ENCODE assay signal across 11 mouse cellular contexts in the genomic region with DNA sequence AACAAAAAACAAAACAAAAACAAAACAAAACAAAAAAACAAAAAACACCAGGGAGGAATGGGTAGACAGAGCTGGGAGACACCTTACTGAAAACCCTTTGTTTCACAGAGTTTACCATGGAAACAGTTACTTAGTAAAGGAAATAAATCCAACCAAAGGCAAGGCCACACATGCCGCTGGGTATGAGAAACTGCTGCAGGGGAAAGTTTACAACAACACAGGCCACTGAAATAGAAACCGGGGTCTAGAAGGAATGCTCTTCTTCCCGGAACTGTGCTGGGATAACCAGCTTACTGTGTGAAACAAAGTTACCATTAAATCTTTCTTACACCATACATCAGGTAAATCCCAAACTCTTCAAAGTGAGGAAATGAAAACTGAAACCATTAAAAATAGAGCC. TPM values are rescaled to one million over a fixed set of nuclear protein-coding genes. Genes with fewer than 3 reads are reported as not detected.
DNase-seq lines count a peak whose midpoint lies in the region; ATAC-seq and TF ChIP-seq lines count a peak whose summit lies in the region.
"Had no signal": no experiment of that assay in that cellular context is flagged by ENCODE, and none has a peak within 500 bp of the region (broad histone marks: within the 10 kb centered on the region; RNA-seq: fewer than 3 reads in every experiment).

No protein-coding gene starts in this region.

- no peak for DNase-seq in gastrocnemius, adult 2 months
- no peak for DNase-seq in gastrocnemius, postnatal 14 days
- no peak for DNase-seq in kidney, adult 18-20 months
- peak; percentile 55 for DNase-seq in Muller cell, postnatal 12 days (ENCODE audit: inconsistent ontology term)
- no peak for DNase-seq in limb, embryonic 11.5 days (ENCODE audit: low spot score)
- no peak for DNase-seq in left cerebral cortex, adult 8-10 months (ENCODE audit: low spot score in 2 of 2)
- DNase-seq in left cerebral cortex, postnatal 4 days: no peak
- DNase-seq: cerebellum, postnatal 36 days had no signal

- ATAC-seq in kidney, embryonic 15.5 days (replicated peaks; ENCODE audit: low FRiP score): no peak
- ATAC-seq in limb, embryonic 11.5 days (ENCODE audit: insufficient number of reproducible peaks, low FRiP score, low TSS enrichment, low read depth): no peak
- ATAC-seq: forebrain, embryonic 13.5 days had no signal

- intact Hi-C loops in gastrocnemius, adult 2 months (cut with DNase I): loop anchor here (2.0 kb wide), 1 partner anchor 37 kb away; no protein-coding TSS in a partner anchor
- intact Hi-C loops in gastrocnemius, postnatal 14 days (cut with DNase I; ENCODE audit: low total_unique reads): no loop called here
- intact Hi-C loops in left cerebral cortex, postnatal 4 days (cut with DNase I): no loop called here

- 3% methylated on average over 3 of the region's 3 CpGs for WGBS in kidney, embryonic 15.5 days
- 56% methylated on average over 3 of the region's 3 CpGs for WGBS in limb, embryonic 11.5 days

- no peaks in the 10 kb centered on the region for H3K27me3 ChIP-seq in kidney, embryonic 15.5 days
- no peaks in the 10 kb centered on the region for H3K27me3 ChIP-seq in limb, embryonic 11.5 days (ENCODE audit: control insufficient read depth, insufficient read depth, low read length)
- H3K27me3 ChIP-seq: forebrain, embryonic 13.5 days had no signal

- H3K4me3 ChIP-seq in gastrocnemius, adult 2 months: peak overlapping the region; percentile 26; the same call in 1 of the 2 replicates
- H3K4me3 ChIP-seq in kidney, embryonic 15.5 days (replicated peaks): no peak overlapping the region
- no peak overlapping the region for H3K4me3 ChIP-seq in limb, embryonic 11.5 days (ENCODE audit: low read depth, low read length)
- H3K4me3 ChIP-seq: forebrain, embryonic 13.5 days had no signal

- H3K27ac ChIP-seq in gastrocnemius, adult 2 months: peak overlapping the region; percentile 94
- H3K27ac ChIP-seq in kidney, embryonic 15.5 days: peak overlapping the region; percentile 83
- 0 out of 2 replicates have a peak overlapping the region, but pooled peaks have one; percentile 5 for H3K27ac ChIP-seq in limb, embryonic 11.5 days (replicated peaks; ENCODE audit: low read depth, low read length)
- H3K27ac ChIP-seq: forebrain, embryonic 13.5 days; hindbrain, embryonic 14.5 days had no signal

- peaks cover 46% of the 10 kb centered on the region for H3K36me3 ChIP-seq in kidney, embryonic 15.5 days
- peaks cover 4% of the 10 kb centered on the region; the same call in 1 of the 2 replicates for H3K36me3 ChIP-seq in limb, embryonic 11.5 days (ENCODE audit: control insufficient read depth, insufficient read depth, low read length)

- no peak for TF ChIP-seq CTCF in gastrocnemius, adult 2 months (IDR thresholded peaks at IDR 0.05)

- no peaks in the 10 kb centered on the region for H3K9me3 ChIP-seq in kidney, embryonic 15.5 days (replicated peaks)
- no peaks in the 10 kb centered on the region for H3K9me3 ChIP-seq in limb, embryonic 11.5 days (ENCODE audit: control insufficient read depth, low read length)
- H3K9me3 ChIP-seq: forebrain, embryonic 13.5 days had no signal

- peaks cover 81% of the 10 kb centered on the region for H3K4me1 ChIP-seq in kidney, embryonic 15.5 days
- peaks cover 51% of the 10 kb centered on the region for H3K4me1 ChIP-seq in limb, embryonic 11.5 days (ENCODE audit: control insufficient read depth, insufficient read depth, low read length)

- H3K9ac ChIP-seq in kidney, embryonic 15.5 days: no peak overlapping the region
- H3K9ac ChIP-seq in limb, embryonic 11.5 days (ENCODE audit: low read length): no peak overlapping the region
- H3K9ac ChIP-seq: hindbrain, embryonic 14.5 days had no signal

- 0 out of 2 replicates have a peak overlapping the region, but pooled peaks have one; percentile 14 for H3K4me2 ChIP-seq in kidney, embryonic 15.5 days
- H3K4me2 ChIP-seq in limb, embryonic 11.5 days (ENCODE audit: low read depth, severe bottlenecking): no peak overlapping the region
- H3K4me2 ChIP-seq: forebrain, embryonic 13.5 days; hindbrain, embryonic 14.5 days had no signal

RNA-seq across cellular contexts. Expression of gene H2afy, which starts 20.3 kb away (rescaled TPM):
- total RNA-seq in gastrocnemius, adult 2 months (2021): 10 to 100 TPM; 64.1 to 69.2 TPM
- 10 to 100 TPM; 60.8 to 61.3 TPM for total RNA-seq in gastrocnemius, postnatal 14 days (2021)
- 395 and 406 TPM in 2 replicates for polyA plus RNA-seq in kidney, embryonic 15.5 days (2015; fragmentation: Nextera tagmentation; extraction: Ambion mirVana)
- 726 and 743 TPM in 2 replicates for polyA plus RNA-seq in limb, embryonic 11.5 days (2014; fragmentation: Nextera tagmentation; extraction: Ambion mirVana)
- total RNA-seq in left cerebral cortex, adult 8-10 months (2022): 100 to 1,000 TPM in 3 of 4 experiments, 10 to 100 TPM in 1; 93.1 to 120 (median 103) TPM
- 100 to 1,000 TPM; 114 to 116 TPM for total RNA-seq in left cerebral cortex, postnatal 4 days (2021)

Comparison
In these comparisons a context has a peak if more than half of its experiments do, and no peak if none do; other contexts are left out.
1. H3K27ac ChIP-seq: peak in every context shown above with its lines; median percentile 94 in gastrocnemius, adult 2 months; 83 in kidney, embryonic 15.5 days; 5 in limb, embryonic 11.5 days.